Mouse (Mus musculus): ENCODE results near the gene Ltbp3. TPM values are rescaled to one million over a fixed set of nuclear protein-coding genes. Genes with fewer than 3 reads are reported as not detected.
"Not testable (repeated sequence)": the region's sequence is repeated elsewhere in the genome, so short reads cannot be mapped to it uniquely, and the experiment has no call there.

Ltbp3 gene
- polyA plus RNA-seq, 1 experiment from 2014 or later = 3.4 TPM

GRCm38 (mm10) chr19:5791329-5791728, 50.6 kb downstream of the Ltbp3 start:
- peaks cover 15% of the 10 kb centered on the region for H3K4me1 ChIP-seq
- H3K9me3 ChIP-seq (replicated peaks) = no peaks in the 10 kb centered on the region
- DNase-seq (ENCODE audit: low spot score) = no peak
- no peak overlapping the region for H3K4me3 ChIP-seq
- 82% methylated on average over 4 of the region's 4 CpGs for WGBS
- no peaks in the 10 kb centered on the region for H3K27me3 ChIP-seq (ENCODE audit: low read depth, poor library complexity, severe bottlenecking)
- H3K27ac ChIP-seq = no peak overlapping the region
- peaks cover 16% of the 10 kb centered on the region for H3K36me3 ChIP-seq

- Histone ChIP-seq H3K4me1 (peaks cover 22% of the 10 kb centered on the region), H3K27me3 (ENCODE audit: low read depth, poor library complexity, severe bottlenecking) (no peaks in the 10 kb centered on the region), H3K4me3 (0 out of 2 replicates have a peak overlapping the region, but pooled peaks have one; percentile 14), H3K36me3 (peaks cover 34% of the 10 kb centered on the region), H3K27ac (no peak overlapping the region), H3K9me3 (replicated peaks) (no peaks in the 10 kb centered on the region)
- DNase-seq (ENCODE audit: low spot score) = peak; percentile 55
- WGBS = 9% methylated on average over 2 of the region's 2 CpGs
These were observed 52.4 kb downstream of the Ltbp3 start for GRCm38 (mm10) chr19:5793116-5793515.

GRCm38 (mm10) chr19:5793917-5794770, 53.4 kb downstream of the Ltbp3 start:
- H3K4me3 ChIP-seq; H3K27ac ChIP-seq; H3K9me3 ChIP-seq (replicated peaks); H3K27me3 ChIP-seq (ENCODE audit: low read depth, poor library complexity, severe bottlenecking); DNase-seq (ENCODE audit: low spot score): not testable (repeated sequence)
- Histone ChIP-seq H3K36me3 (peaks cover 44% of the 10 kb centered on the region), H3K4me1 (peaks cover 23% of the 10 kb centered on the region)
- WGBS = 57% methylated on average over 7 of the region's 7 CpGs

GRCm38 (mm10) chr19:5794771-5795576, 54.3 kb downstream of the Ltbp3 start:
- H3K27ac ChIP-seq = no peak overlapping the region
- H3K4me3 ChIP-seq = peak overlapping the region; percentile 8
- H3K4me1 ChIP-seq = peaks cover 23% of the 10 kb centered on the region
- peak; percentile 48 for DNase-seq (ENCODE audit: low spot score)
- 45% methylated on average over 5 of the region's 5 CpGs for WGBS
- H3K27me3 ChIP-seq (ENCODE audit: low read depth, poor library complexity, severe bottlenecking) = no peaks in the 10 kb centered on the region
- H3K9me3 ChIP-seq (replicated peaks) = no peaks in the 10 kb centered on the region
- peaks cover 53% of the 10 kb centered on the region for H3K36me3 ChIP-seq

GRCm38 (mm10) chr19:5795668-5796572, 55.2 kb downstream of the Ltbp3 start:
- WGBS = 83% methylated on average over 11 of the region's 11 CpGs
- Histone ChIP-seq H3K9me3 (replicated peaks) (no peaks in the 10 kb centered on the region), H3K4me1 (peaks cover 23% of the 10 kb centered on the region), H3K27me3 (ENCODE audit: low read depth, poor library complexity, severe bottlenecking) (no peaks in the 10 kb centered on the region), H3K4me3 (peak overlapping the region; percentile 92), H3K27ac (no peak overlapping the region), H3K36me3 (peaks cover 61% of the 10 kb centered on the region)
- DNase-seq (ENCODE audit: low spot score) = no peak

GRCm38 (mm10) chr19:5796573-5797111, 55.9 kb downstream of the Ltbp3 start:
- Histone ChIP-seq H3K36me3 (peaks cover 64% of the 10 kb centered on the region), H3K9me3 (replicated peaks) (no peaks in the 10 kb centered on the region), H3K27me3 (ENCODE audit: low read depth, poor library complexity, severe bottlenecking) (no peaks in the 10 kb centered on the region), H3K4me1 (peaks cover 23% of the 10 kb centered on the region), H3K4me3 (peak overlapping the region; percentile 92), H3K27ac (no peak overlapping the region)
- WGBS = 88% methylated on average over 7 of the region's 7 CpGs
- no peak for DNase-seq (ENCODE audit: low spot score)

- H3K9me3 ChIP-seq (replicated peaks) = no peaks in the 10 kb centered on the region
- peak overlapping the region; percentile 92 for H3K4me3 ChIP-seq
- H3K4me1 ChIP-seq = peaks cover 23% of the 10 kb centered on the region
- peaks cover 64% of the 10 kb centered on the region for H3K36me3 ChIP-seq
- WGBS = 63% methylated on average over 7 of the region's 7 CpGs
- no peak overlapping the region for H3K27ac ChIP-seq
- no peak for DNase-seq (ENCODE audit: low spot score)
- H3K27me3 ChIP-seq (ENCODE audit: low read depth, poor library complexity, severe bottlenecking) = no peaks in the 10 kb centered on the region
These were observed 56.8 kb downstream of the Ltbp3 start for GRCm38 (mm10) chr19:5797381-5798111.

GRCm38 (mm10) chr19:5798700-5799479, 58.2 kb downstream of the Ltbp3 start:
- Histone ChIP-seq H3K4me3 (peak overlapping the region; percentile 92), H3K27me3 (ENCODE audit: low read depth, poor library complexity, severe bottlenecking) (no peaks in the 10 kb centered on the region), H3K9me3 (replicated peaks) (no peaks in the 10 kb centered on the region), H3K27ac (peak overlapping the region; percentile 100; the same call in 1 of the 2 replicates), H3K36me3 (peaks cover 64% of the 10 kb centered on the region), H3K4me1 (peaks cover 35% of the 10 kb centered on the region)
- no peak for DNase-seq (ENCODE audit: low spot score)
- WGBS = 36% methylated on average over 7 of the region's 7 CpGs

- Histone ChIP-seq H3K4me3 (peak overlapping the region; percentile 92), H3K27me3 (ENCODE audit: low read depth, poor library complexity, severe bottlenecking) (no peaks in the 10 kb centered on the region), H3K36me3 (peaks cover 64% of the 10 kb centered on the region), H3K4me1 (peaks cover 44% of the 10 kb centered on the region), H3K9me3 (replicated peaks) (no peaks in the 10 kb centered on the region), H3K27ac (peak overlapping the region; percentile 100)
- WGBS = 2% methylated on average over 10 of the region's 10 CpGs
- no peak for DNase-seq (ENCODE audit: low spot score)
These were observed 59.1 kb downstream of the Ltbp3 start for GRCm38 (mm10) chr19:5799566-5800349.

- Histone ChIP-seq H3K27ac (peak overlapping the region; percentile 100), H3K9me3 (replicated peaks) (no peaks in the 10 kb centered on the region), H3K4me3 (peak overlapping the region; percentile 92), H3K27me3 (ENCODE audit: low read depth, poor library complexity, severe bottlenecking) (no peaks in the 10 kb centered on the region), H3K4me1 (peaks cover 49% of the 10 kb centered on the region), H3K36me3 (peaks cover 58% of the 10 kb centered on the region)
- 0% methylated on average over 2 of the region's 2 CpGs for WGBS
- no peak for DNase-seq (ENCODE audit: low spot score)
These were observed 59.6 kb downstream of the Ltbp3 start for GRCm38 (mm10) chr19:5800350-5800631.

Measured in limb, embryonic 10.5 days (tissue).